ENCODE assay signal across 14 mouse cellular contexts in the genomic region with DNA sequence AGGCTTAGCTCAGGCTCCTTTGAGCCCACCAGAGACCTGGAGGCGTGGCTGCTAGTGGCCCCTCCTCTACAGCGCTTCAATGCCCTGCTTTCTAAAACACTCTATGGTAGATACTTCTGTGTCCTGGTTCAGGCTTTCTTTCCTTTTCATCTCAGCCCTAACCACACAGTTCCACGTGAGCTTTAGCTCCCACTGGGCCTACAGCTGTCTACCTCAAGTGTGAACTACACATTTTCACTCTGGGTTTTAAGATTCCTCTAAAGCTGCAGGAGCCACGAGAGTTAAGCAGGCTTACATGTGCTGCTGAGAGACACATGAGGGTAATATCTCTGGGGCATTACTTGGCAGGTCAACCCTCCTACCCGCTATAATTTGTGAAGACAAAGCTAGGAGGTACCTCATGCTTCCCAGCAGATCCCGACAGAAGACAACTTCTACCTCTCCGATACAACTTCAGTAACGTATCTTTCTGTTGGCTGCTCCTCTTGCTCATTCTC.
"Had no signal": no experiment of that assay in that cellular context is flagged by ENCODE, and none has a peak within 500 bp of the region (broad histone marks: within the 10 kb centered on the region; RNA-seq: fewer than 3 reads in every experiment).

No protein-coding gene starts in this region.

- ATAC-seq: liver, postnatal 0 days had no signal

- H3K4me3 ChIP-seq: kidney, embryonic 15.5 days; limb, embryonic 15.5 days; liver, embryonic 13.5 days; lung, embryonic 15.5 days; megakaryocyte, embryonic 14.5 days; midbrain, embryonic 12.5 days; stomach, embryonic 15.5 days had no signal

- H3K36me3 ChIP-seq: kidney, embryonic 15.5 days; limb, embryonic 15.5 days; liver, embryonic 13.5 days; lung, embryonic 15.5 days; midbrain, embryonic 12.5 days; stomach, embryonic 15.5 days had no signal

- H3K27me3 ChIP-seq: kidney, embryonic 15.5 days; limb, embryonic 15.5 days; liver, embryonic 13.5 days; lung, embryonic 15.5 days; stomach, embryonic 15.5 days had no signal

- DNase-seq: kidney, adult 2 months; kidney, postnatal 14 days; layer of hippocampus, postnatal 36 days; liver, embryonic 13.5 days; liver, postnatal 0 days; lung, postnatal 14 days; right cerebral cortex, postnatal 14 days had no signal

- H3K9me3 ChIP-seq: kidney, embryonic 15.5 days; limb, embryonic 15.5 days; liver, embryonic 13.5 days; lung, embryonic 15.5 days; megakaryocyte, embryonic 14.5 days; midbrain, embryonic 12.5 days; stomach, embryonic 15.5 days had no signal

- H3K4me2 ChIP-seq: kidney, embryonic 15.5 days; limb, embryonic 15.5 days; liver, embryonic 13.5 days; lung, embryonic 15.5 days; midbrain, embryonic 12.5 days; stomach, embryonic 15.5 days had no signal

- H3K27ac ChIP-seq: kidney, embryonic 15.5 days; limb, embryonic 15.5 days; liver, embryonic 13.5 days; lung, embryonic 15.5 days; macrophage; midbrain, embryonic 12.5 days; stomach, embryonic 15.5 days had no signal

- H3K4me1 ChIP-seq: liver, embryonic 13.5 days; lung, embryonic 15.5 days; megakaryocyte, embryonic 14.5 days; stomach, embryonic 15.5 days had no signal

- H3K9ac ChIP-seq: kidney, embryonic 15.5 days; limb, embryonic 15.5 days; liver, embryonic 13.5 days; liver, postnatal 0 days; lung, embryonic 15.5 days; midbrain, embryonic 12.5 days; stomach, embryonic 15.5 days had no signal
